Mouse (Mus musculus) thymus, postnatal 0 days (tissue): Measurements from ENCODE around the gene Gper1. TPM values are rescaled to one million over a fixed set of nuclear protein-coding genes. Genes with fewer than 3 reads are reported as not detected.
A peak's percentile ranks its signal among the peaks of the same experiment; 100 is the strongest.

Source experiments
- DNase-seq: peaks from one replicate; pipeline ENCODE4 v3.0.0-alpha.2; 2015; ENCODE audit warnings: low spot score
- polyA plus RNA-seq: library from polyadenylated mRNA; unstranded; fragments of >200 nt; fragmentation: Nextera tagmentation; extraction: Ambion mirVana; gene quantifications from 2 replicates; pipeline ENCODE4 v1.2.1, GENCODE M21; 2015

Gene Gper1
- 5.2 and 6.1 TPM in 2 replicates for polyA plus RNA-seq

DNA sequence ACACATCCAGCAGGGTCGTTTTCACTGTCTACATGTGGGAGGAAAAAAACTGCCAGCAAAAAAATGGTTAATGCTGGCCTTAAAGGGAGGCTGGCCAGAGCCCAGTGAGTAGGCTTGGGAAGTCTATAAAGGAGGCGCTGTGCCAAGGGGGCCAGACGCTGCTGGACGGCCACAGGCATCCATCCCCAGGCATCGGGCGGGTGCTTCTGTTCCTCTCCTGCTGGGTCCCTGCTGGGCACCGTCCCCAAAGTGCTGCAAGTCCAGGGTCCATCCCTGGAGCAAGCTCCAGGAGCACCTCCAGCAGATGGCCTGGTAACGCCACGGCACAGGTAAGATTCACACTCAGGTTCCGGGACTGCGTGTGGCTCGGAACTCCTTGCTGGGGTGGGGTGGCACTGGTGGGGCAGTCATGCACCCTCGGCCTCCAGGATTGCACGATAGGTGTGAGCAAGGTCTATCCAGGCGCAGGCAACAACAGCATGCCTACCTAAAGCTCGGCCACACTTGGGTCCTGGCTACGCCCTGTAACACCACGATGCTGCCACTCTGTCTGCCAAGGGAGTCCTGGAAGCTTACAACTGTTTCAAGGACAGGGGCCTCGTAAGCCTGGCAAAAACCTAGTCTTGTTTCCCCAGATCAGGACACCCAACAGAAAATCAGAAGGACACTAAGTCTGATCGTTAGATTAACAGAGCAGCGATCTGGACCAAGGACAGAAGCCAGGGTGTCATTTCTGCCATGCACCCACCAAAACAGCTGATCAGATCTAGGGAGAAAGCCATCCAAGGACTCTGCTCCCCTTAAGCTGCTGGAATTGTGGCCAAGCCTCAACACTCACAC is at the start of gene Gper1:
TSS of gene Gper1 (plus strand) at position 126 of the 840 bp plus-strand sequence.
- DNase-seq: no peak

DNA sequence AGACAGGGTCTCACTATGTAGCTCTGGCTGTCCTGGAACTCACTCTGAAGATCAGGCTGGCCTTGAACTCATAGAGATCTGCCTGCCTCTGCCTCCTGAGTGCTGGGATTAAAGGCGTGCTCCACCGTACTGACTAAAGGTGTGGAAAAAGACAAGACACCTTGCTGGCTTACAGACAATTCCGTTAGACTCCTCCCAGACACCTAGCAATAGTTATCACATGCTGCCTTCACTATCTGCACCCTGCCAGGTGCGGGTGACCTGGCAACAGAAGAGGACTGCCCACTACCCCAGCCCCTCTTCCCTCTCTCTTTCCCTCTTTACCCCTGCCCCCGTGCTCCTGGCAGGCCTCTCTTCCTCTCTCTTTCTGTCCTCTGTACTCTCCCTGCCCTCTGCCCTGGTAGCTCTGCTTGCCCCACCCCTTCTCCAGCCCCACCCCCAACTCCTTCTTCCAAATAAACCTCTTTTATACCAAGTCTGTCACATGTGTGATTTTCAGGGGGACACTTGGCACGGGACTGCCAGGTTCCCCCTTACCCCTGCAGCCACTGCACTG is 49.0 kb upstream of the Gper1 start:
- no peak for DNase-seq

DNA sequence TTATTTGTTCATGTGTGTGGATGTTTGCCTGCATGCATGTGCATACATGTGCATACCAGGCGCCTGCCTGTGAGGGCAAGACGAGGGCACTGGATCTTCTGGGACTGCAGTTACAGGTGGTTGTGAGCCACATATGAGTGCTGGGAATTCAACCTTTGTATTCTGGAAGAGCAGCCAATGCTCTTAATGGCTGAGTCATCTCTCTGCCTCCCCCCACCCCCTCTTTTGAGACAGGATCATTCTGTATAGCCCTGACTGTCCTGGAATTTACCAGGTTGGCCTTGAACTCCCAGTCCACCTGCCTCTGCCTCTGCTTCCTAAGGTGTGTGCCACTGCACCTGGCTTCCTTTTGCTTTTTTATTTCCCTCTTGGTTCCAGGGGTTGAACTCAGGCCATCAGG is 48.1 kb upstream of the Gper1 start:
- DNase-seq: no peak

DNA sequence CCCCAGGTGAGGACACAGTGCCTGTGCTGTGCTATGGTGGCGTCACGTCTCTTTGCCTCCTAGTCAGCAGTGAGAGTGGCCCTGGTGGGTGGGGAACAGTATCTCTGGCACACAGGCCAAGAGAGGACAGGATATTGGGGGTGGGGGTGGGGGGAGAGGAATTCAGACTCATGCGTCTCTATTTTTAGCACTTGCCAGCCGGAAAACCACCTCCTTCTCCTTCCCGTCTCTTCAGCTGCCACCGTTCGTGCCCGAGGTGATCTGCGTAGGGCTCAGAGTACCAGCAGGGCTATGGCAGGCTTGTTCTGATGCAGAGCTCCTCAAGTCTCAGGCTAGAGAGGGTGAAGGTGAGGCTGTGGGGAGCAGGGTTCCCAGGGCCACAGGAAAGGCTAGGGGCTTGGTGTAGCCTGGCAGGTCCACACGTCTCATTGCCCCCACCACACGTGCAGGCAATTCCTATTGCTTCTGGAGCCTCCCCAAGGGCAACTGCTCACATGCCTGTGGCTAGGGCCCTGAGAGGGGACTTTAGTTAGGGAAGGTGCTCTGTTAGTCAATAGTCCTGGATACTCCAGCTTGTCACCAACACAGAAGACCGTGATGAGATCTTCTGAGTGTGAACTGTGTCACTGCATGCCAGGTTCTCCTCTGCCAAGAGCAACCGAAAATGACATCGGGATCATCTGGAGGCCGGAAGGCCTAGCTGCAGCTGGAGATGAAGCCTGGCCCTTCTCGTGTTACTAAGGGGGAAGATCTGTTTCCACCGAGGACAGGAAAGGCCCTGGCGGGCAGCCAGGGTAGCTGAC is 45.3 kb upstream of the Gper1 start, which contains the start of gene Gpr146:
TSS of gene Gpr146 (plus strand) at position 230 of the 803 bp plus-strand sequence.
- DNase-seq: peak; percentile 44

DNA sequence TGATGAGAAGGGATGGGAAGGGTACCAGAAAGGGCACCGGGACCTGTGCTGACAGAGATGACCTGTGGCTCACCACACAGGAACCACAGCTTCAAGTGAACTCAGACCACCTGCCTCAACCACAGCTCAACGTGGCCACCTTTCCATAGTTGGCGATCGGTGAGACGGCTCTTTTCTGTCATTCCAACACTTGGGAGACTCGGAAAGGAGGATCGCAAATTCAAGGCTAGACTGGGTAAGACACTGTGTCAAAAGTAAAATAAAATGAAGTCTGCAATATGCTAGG is 44.7 kb upstream of the Gper1 start:
- no peak for DNase-seq

DNA sequence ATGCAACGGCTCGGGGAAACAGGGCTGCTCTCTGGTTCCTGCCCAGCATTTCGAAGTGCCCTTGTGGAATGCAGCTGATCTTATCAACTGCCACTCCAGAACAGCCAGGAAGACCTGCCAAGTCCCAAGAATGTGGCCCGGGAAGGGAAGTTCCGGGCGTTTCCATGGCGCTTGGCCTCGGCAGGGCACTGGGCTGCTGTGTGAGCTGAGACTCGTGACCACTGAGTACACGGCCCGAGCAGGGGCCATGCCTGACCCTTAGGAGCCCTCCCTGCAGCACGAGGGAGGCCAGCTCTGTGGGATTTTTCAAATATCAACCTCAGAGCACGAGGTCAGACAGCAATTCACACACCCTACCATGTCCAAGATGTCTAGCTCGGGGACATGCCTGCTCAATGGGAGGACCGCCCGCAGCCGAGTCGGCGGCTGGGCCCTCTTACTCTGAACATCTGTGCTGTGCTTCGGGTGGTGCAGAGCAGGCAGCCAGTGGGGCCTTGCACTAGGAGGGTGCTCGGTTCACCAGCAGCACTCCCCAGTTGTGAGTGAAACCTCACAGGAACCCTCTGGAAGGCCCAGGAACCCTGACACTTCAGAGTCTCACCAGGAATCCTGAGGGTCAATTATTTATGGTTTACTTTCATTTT is 43.8 kb upstream of the Gper1 start:
- DNase-seq: peak; percentile 44

DNA sequence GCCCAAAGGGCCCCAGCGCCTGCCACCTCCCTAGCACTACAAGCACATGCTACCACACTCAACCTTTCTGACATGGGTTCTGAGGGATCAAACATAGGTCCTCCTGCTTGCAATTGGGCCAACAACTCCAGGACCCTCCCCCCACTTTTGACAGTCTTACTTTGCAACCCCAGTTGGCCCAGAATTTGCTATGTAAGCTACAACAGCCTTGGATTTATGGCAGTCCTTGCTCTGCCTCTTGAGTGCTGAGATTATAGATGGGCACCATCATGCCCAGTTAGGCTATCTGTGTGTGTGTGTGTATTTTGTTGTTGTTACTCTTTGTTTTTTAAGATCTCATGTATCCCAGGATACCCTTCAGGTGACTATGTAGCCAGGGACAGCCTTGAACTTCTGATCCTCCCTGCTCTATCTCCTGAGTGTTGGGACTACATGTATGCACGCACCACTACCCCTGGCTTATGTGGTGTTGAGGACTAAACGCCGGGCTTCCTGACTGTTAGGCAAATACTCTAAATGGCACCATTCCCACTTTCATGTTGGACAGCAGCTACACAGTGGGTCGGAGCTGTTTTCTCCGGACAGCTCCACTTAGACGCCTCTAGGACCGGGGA is 43.1 kb upstream of the Gper1 start:
- no peak for DNase-seq

DNA sequence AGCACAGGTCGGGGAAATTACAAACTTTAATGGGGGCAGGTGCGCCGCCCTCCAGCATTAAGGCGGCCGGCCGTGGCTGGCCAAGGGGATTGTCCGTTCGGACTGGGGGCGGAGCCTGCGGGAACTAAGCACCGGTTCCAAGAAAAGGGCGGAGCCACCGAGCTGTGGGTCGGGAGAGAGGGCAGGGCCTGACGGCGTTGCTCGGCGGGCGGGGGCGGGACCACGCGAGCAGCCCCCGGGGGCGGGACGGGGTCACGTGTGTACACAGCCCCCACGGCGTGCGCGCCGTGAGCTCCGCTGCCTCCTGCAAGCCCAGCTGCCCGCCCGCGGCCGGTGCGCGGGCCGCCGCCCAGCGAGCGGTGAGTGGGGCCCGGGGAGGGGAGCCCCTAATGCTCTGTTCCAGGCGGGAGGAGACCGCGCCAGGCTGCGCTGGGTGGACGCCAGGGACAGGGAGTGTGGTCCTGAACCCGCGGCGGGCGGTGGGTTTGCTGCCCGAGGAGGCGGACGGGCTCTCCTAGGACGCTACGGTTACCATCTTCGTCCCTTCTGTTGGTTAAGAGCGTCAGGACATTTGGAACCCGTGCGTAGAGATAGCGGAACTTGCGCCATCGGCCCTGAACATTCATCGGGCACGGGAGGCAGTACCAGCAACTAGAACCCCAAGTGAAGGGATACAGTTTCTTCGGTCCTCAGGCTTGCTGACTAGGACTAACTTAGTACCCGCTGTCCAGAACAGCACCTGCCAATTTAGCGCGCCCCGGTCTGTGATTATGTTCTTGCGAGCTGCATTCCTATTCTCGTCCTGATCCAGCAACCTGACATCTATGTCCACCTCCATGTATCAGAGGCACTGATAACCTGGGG is 42.3 kb upstream of the Gper1 start:
- DNase-seq: peak; percentile 81

DNA sequence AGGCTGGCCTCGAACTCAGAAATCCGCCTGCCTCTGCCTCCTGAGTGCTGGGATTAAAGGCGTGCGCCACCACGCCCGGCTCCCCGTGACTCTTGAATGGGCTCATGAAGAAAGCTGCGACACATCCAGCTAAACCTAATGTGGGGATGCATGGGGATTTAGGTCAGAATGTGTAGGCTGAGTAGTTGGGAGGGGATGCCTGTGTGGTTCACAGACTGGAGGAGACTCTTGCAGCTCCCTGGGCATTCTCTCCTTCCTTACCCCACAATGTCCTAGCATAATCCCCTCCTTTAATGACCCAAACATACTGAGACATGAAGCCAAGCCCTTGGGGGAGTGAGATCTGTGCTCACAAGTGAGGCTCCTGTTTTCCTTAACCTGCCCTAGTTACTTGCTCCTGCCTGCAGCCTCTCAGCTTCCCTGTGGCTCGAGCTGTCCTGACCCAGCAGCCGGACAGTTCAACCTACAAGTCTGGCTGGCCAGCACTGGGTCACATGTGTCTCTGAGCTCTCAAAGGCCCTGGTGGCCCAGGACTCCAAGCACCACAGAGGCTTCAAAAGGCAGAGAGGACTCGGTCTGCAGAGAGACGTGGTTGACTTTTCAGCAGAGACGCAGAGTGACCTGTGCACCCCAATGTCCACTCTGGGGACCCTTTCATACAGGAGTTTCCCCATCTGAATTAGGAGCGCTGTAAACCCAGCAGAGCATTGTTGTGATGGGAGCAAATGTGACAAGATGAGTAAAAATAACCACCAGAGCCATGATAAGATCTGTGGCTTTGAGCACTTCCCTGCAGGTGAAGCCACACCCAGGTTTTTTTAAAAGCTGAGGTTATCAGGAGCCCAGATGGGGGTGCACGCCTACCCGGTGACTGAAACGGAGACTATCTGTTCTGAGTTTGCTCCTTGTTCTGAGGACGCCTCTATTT is 41.1 kb upstream of the Gper1 start:
- peak; percentile 91 for DNase-seq

DNA sequence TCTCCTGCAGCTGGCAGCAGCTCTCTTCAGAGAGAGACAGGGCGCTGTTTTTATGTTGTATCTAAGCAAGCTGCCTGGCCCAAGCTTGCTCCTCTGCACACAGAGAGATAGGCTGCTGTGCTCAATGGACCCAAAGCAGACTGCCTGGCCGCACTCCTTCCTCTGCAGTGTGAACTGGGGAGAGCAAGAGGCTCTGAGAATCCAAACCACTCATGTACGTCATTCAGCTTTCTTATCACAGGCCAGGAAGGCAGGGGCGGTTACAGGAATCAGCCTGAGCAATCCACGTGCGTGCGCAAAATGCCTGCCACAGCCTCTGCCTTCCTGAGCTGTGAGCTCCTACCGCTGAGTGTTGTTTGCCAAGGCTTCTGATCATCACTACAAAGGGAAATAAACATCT is 40.2 kb upstream of the Gper1 start:
- peak; percentile 81 for DNase-seq

DNA sequence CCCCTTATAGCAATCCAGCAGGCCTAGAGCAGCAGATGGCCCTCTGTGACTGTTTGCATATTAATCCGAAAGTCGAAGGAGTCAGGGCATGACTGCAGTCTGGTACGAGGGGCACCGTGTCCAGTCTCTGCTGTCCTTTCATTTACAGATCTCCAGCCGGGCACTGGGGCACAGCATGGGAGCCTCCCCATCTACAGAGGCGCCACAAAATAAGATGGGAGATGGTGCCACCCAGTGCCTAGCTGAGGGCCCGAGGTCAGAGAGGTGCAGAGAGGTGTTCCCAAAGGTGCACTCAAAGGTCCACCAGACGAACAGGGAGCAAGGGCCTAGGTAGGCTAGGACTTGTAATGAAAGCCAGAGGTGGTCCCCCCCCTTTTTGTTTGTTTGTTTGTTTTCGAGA is 39.7 kb upstream of the Gper1 start:
- DNase-seq: no peak

DNA sequence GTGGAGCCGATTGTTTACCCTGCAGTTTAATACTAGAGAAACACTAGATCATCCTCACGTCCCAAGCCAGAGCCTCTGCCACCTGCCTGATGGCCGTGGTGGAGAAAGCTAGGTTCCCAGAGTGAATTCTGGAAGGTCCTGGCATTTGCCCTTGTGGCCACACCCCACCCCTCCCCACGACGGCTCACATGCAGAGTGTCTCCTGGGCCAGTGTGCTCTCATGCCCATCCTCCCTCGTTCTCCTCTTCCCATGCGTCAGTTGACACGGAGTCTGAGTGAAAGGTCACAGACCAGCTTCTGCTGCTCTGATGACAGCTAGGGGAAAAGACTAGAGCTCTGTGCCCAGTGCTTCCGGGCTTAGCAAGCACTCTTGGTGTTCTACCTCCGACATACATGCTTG is 38.4 kb upstream of the Gper1 start:
- DNase-seq: no peak

DNA sequence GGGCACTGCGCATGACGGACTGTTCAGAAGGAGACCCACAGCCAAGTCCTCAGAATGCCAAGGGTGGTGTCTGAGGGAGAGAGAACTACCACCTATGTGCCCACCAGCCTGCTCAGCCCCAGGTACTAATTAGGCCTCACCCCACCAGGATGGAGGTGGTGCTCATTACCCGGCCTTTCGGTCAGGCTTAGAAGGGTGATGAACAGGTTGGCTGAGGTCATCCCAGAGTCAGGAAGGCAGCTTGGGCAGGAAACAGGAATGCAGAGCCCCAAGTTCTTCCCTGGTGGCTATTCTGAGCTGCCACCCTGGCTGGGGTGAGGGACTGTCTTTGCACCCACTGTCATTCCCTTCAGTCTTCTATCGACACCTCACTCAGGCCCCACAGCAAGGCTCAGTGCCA is 36.9 kb upstream of the Gper1 start:
- no peak for DNase-seq

DNA sequence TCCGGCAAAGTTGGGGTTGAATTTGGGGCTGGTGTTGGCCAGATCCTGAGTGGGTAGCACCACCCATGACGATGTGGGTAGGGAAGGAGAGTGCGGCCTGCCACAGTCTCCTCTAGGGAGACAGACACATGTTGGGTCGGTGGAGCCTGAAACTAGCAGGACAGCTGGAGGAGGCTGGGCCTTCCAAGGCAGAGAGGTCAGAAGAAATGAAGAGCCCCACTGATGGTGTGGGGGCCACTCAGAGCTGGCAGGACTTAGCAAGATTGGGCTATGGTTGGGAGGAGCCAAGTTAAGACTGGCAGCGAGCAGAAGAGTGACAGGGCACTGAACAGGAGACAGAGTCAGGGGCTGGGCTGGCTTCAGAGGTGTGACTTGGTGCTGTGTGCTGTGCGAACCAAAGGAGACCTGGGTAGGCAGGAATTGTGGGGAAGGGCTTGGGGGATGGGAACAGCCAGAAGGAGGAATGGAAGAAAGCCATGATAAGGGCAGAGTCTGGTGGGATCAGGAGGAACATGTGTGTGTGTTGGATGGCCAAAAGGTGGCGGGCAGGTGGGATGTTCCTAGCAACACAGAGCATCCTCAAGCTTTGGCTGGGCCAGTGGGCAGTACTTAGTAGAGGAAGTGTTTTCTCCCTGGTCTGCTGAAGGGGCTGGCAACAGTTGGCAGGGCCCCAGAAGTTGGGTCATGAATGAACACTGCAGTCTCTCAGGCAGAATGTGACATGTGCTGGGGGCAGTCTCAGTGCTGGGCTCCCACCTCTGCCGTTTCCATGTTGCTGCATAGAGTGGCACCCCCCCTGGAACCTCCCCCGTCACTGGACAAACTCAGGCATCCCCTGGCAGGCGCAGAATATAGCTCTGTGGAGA is 35.4 kb upstream of the Gper1 start:
- DNase-seq: no peak

DNA sequence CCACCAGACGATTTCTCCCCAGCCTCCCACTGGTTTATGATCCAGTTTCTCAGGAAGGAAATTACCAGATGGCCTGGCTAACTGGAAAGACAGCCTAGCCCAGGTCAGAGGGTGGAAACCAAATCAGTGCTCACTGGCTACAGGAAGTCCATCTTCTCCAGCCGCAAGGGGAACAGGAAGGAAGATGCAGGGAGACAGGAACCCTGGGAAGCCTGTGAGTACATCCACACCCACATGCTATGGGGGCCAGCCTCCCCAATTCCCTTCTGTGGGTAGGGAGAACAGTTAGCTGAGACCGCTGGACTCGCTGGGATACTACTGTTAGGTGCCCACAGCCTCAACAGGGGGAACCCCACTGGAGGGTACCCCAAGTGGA is 34.8 kb upstream of the Gper1 start:
- DNase-seq: no peak

DNA sequence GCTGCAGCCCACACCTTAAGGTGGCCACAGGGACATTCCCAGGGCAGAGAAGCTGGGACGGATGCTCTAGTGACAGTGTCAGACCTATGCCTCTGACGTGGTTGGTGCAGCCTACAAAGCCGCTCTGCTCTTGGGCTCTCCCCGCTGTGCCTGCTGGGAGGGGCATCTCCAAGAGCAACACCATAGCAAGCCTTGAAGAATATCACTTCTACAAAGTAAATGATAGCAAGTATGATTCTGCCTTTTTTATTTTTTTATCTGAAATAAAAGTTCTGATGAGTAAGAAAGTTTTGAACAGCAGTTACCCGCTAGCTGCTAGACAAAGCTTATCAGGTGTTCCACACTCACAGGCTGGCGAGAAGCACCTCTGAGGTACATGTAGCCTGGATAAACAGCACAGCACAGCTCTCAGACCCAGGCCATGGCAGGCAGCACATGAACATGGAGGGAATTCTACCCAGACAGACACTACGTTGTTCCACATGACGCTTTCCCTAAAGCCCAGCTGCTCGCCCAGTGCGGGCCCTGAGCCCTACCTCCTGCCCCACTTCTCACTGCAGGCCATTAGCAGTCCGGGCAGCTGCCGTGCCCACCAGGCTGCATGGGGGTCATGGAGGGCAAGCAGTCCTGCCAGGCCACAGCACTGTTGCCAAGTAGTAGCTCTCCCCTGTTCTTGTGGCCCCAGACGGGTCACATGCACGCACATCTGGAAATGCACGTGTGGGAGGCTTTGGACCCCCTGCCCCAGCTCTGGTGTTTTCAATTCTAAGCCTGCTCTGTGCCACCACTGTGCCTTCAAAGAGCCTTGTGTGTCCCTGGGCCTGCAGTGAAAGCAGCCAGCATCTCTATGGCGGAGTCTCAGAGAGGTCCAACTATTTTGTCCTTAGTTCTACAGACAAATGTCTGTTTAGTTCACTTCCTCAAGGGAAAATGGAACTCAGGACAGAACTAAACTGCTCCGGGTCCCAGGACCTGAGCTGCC is 34.0 kb upstream of the Gper1 start:
- DNase-seq: no peak

DNA sequence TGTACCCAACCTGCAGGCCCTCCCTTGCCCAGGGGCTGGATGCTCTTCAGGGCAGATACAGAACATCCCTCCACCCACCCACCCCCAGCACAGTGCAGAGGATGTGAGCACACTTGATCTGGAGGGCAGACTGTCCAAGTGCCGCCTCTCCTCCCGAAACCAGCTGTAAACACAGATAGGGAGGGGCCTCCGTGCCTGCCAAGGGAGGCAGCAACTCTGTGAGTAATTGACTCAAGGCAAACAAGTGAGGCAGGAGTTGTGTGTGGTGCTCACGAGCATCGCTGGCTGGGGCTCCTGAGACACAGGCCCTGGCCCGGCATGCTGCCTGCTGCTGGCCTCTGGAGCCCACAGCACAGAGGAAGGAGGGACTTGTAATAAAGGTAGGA is 33.3 kb upstream of the Gper1 start:
- DNase-seq: no peak
